Mouse (Mus musculus) layer of hippocampus, adult 9-11 months (tissue): Measurements from ENCODE around the gene Baiap2l1.
A peak's percentile ranks its signal among the peaks of the same experiment; 100 is the strongest.

Experiments used
- DNase-seq: peaks from one replicate; pipeline ENCODE4 v3.0.0; 2022

Baiap2l1 gene

GRCm38 (mm10) chr5:144282470-144283260 is 75.2 kb downstream of the Baiap2l1 start:
- DNase-seq, result peak; percentile 34

- no peak for DNase-seq
Observed at GRCm38 (mm10) chr5:144279926-144280325, 78.0 kb downstream of the Baiap2l1 start.

GRCm38 (mm10) chr5:144279081-144279541 is 78.8 kb downstream of the Baiap2l1 start:
- no peak for DNase-seq

GRCm38 (mm10) chr5:144278374-144278960 is 79.4 kb downstream of the Baiap2l1 start:
- DNase-seq, result no peak

GRCm38 (mm10) chr5:144276898-144277630 is 80.8 kb downstream of the Baiap2l1 start:
- DNase-seq, result no peak

GRCm38 (mm10) chr5:144274904-144275303 is 83.0 kb downstream of the Baiap2l1 start:
- no peak for DNase-seq

- no peak for DNase-seq
Observed at GRCm38 (mm10) chr5:144271772-144272171, 86.1 kb downstream of the Baiap2l1 start.

- DNase-seq, result no peak
Observed at GRCm38 (mm10) chr5:144271118-144271517, 86.8 kb downstream of the Baiap2l1 start.

GRCm38 (mm10) chr5:144270420-144270819 is 87.5 kb downstream of the Baiap2l1 start:
- no peak for DNase-seq

GRCm38 (mm10) chr5:144269926-144270325 is 88.0 kb downstream of the Baiap2l1 start:
- no peak for DNase-seq

- peak; percentile 56 for DNase-seq
Observed at GRCm38 (mm10) chr5:144267535-144268241, 90.2 kb downstream of the Baiap2l1 start.

- no peak for DNase-seq
Observed at GRCm38 (mm10) chr5:144263496-144263895, 94.4 kb downstream of the Baiap2l1 start.

- no peak for DNase-seq
Observed at GRCm38 (mm10) chr5:144263082-144263481, 94.8 kb downstream of the Baiap2l1 start.

GRCm38 (mm10) chr5:144261829-144262228 is 96.1 kb downstream of the Baiap2l1 start:
- DNase-seq, result no peak

GRCm38 (mm10) chr5:144261309-144261708 is 96.6 kb downstream of the Baiap2l1 start:
- DNase-seq, result no peak

GRCm38 (mm10) chr5:144260464-144260863 is 97.4 kb downstream of the Baiap2l1 start:
- DNase-seq, result no peak

- DNase-seq, result no peak
Observed at GRCm38 (mm10) chr5:144259228-144259627, 98.7 kb downstream of the Baiap2l1 start.

- no peak for DNase-seq
Observed at GRCm38 (mm10) chr5:144258687-144259086, 99.2 kb downstream of the Baiap2l1 start.

- DNase-seq, result no peak
Observed at GRCm38 (mm10) chr5:144258131-144258611, 99.7 kb downstream of the Baiap2l1 start.

GRCm38 (mm10) chr5:144257451-144258110 is 100.3 kb downstream of the Baiap2l1 start:
- no peak for DNase-seq

GRCm38 (mm10) chr5:144256888-144257287 is 101.0 kb downstream of the Baiap2l1 start:
- DNase-seq, result no peak

GRCm38 (mm10) chr5:144256541-144256870 is 101.4 kb downstream of the Baiap2l1 start:
- no peak for DNase-seq
